Mouse (Mus musculus): ENCODE results near the gene Arhgap11a.
A peak's percentile ranks its signal among the peaks of the same experiment; 100 is the strongest.

Gene Arhgap11a

DNA sequence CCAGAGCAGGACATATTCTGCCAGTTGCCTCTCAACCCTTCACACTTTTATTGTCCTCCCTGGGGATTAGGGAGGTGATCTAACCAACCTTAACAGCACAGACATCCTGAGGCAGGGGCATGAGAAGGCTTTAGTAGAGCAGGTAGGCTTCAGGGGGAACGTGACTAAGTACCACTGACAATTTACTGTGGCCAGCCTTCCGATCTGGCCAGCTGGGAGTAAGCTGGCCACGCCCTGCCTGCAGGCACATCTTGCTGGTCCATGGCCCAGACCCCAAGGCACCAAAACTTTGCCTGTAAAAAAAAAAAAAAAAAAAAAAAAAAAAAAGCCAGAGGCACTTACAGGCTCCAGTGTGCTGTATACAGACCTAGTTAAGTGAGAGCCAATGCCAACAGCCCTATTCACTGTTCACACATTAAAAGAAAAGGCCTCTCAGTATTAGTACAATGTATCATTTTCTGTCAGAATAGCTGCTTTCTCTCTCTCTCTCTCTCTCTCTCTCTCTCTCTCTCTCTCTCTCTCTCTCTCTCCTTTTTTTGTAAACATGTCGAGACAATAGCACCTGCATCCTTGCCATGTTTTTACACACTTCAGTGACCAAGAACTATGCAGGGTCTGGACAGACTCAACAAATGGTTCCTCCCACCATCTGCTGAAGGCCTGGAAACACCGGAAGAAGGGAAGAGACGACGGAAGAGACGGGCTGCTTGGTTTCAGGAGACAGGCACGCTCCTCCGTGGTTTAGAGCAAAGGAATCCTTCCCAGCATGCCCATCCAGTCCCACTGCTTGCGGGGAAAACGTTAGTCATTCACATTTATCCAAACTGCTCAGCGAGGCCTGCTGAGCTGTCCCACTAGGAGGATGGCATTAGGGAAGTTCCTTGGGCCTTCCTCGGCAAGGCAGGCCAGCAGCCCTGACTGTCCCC is 30.5 kb downstream of the Arhgap11a start:
- no peak for DNase-seq

DNA sequence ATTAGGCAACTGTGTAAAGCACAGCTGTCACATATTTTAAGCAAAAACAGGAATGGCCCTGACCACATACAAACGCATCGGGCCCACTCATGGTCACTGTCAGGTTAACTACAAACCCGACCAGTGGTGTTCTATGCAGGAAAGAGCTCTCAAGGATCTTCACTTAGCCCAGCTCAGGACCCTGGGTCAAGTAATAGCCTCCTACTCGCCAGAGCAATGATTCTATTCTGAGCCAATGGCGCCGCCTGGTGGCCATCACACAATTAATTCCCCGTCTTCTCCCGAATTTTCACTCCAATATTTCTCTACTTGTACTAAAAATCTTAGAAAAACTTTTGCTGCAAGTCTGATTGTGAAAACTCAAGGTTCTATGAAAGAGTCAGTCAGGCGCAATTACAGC is 40.8 kb downstream of the Arhgap11a start:
- peak; percentile 75 for DNase-seq

DNA sequence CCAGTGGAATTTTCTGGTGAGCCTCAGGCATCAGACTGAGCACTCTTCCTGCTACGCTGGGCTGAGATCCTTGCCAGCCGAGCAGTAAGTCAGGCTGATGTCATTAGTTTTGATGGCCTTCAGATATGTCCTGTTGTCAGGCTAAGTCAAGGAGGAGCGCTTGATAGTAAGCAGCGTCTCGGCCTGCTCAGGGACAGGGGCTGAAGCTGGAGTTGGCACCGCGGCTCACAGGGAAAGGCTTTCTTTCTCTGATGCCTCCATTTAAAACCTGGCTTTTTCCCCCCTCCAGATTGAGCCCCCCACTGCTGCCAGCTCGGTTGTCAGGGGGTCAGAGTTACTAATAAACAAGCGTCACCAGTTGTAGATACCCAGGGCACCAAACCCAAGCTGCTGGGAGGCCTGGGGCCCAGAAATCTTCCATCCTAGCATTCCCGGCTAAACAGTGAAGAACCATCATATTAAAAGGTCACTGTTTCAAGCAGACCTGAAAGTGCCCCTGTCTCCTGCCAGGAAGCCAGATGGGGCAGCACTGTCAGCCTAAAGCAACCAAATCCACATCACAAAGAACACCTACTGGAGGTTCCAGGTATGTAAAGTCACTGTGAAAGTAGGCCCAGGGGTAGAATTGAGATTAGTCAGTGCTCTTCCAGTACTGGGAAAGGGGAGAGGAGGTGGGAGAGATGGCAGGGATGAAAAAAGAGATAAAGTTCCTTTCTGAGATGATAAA is 41.4 kb downstream of the Arhgap11a start:
- no peak for DNase-seq

DNA sequence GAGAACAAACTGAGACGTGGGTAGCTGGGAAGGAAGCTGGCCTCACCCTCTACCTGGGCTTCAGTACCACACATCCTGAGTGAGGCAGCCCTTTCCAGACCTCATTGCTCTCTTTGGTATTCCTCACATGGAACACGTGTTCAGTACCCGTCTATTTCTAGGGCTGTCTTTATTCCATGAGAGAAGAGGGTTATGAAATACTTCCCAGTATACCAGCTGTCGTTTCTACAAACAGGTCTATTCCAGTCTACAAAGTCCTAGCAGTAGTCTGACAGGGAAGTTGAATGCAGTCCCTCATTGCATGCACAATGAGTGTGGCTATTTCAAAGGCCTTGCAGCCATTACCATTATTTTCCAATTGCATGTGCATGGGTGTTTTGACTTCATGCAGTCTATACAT is 42.7 kb downstream of the Arhgap11a start:
- DNase-seq: no peak

DNA sequence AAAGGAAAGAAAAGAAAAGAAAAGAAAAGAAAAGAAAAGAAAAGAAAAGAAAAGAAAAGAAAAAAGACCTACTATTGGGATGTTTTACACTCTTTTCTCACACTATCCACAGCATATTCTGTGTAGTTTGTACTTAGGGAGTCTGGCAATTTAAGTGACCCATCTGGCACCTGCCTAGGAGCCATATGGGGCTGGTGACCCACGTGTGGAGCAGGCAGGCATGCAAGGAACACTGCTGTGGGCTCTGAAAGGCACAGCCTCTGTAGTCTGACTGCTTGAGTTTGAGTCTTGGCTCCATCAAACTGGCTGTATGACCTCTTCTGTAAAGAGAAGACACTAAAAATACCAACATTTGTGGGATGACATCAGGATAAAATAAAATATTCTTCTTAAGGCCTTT is 44.7 kb downstream of the Arhgap11a start:
- DNase-seq: no peak

DNA sequence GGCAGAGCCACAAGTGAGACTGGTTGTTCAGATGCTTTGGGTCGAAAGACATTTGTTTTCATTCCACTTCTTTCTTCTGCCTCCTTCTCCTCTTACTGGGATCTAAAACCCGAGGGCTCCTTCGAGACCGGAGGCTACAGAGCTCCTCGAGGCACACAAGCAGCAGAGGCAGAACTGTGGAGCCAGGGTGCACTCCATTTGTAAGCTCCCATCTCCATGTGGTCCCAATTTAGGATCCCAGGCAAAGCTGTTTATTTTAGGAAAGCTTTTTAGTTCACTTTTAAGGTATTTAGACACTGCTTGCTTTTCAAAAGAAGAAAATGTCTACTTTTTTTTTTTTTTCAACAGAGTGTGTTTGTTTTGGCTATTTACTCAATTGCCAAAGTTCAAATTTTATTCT is 47.6 kb downstream of the Arhgap11a start:
- no peak for DNase-seq

DNA sequence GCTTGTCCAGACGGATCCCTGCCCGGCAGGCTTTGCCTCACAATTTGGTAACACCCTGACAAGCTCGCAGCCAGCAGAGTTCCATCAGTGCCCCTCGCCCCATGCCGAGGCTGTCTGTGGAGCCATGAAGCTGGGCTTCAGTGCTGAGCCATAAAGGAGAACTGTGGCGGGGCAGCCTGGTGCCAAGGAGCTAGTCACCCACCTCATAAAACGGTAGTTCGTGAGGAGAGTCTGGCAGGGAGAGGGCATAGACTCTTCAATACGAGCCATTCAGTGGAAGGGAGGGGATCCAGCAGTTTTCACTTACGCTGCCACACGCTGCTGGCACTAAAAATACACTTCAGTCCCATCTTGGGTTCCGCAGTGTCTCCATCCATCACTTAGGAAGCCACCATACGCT is 49.9 kb downstream of the Arhgap11a start:
- DNase-seq: no peak

DNA sequence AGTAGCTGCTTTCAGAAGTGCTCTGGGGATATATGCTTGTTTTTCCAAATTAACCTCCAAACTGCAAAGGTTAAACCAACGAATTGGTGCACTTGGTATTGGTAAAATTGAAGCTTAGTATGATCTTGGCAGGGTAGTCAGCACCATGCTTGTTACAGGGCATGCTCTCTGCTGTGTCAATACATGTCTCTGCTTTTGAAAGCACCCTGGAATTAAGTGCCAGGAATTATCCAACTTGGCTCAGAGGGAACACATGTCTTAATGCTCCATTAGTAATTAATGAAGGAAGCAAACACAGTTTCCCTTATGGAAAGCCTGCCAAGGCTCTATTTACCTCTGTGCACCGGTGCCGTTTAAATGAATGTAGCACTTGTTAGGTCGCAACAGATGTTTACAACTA is 53.3 kb downstream of the Arhgap11a start:
- no peak for DNase-seq

DNA sequence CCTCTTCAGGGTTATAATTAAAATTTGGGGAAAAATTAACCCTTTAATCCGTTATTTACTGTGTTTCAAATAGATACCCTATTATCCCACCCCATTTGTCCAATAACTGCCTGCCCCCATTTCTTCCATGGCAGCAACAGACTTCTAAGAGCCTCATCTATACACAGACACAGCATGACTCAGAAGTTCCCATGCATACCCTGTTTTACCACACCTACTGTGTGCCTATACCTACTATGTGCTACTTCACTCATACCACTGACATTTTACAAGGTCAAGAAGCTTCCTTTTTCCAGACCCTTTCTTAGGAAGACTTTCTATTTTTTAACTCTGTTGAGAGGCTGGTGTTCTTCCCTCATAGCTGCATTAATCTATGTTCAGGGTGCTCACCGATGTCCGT is 54.9 kb downstream of the Arhgap11a start:
- DNase-seq: no peak

DNA sequence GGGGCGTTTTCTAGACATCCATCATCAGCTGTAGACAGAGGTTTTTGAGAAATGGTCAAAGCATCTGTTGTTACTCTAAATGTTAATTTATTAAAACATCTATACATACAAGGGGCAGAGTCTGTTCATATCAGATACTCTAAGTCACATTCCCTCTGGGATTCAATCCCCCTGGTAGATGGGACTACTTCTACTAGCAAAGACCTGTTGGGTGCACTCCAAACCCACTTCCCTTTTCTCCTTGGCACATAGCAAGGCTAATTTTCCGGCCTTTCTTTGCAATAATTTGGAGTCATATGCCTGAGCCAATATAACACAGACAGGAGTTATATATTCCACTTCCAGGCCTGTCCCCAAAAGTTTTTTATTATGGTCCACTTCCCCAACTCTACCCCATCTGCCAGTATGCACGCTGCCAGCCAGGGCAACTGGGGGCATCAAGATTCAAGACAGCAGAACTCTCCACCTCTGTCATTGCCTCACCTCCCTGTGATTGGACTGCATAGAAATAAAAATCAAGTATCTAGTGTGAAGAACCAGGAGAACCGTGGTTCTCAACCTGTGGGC is 59.6 kb downstream of the Arhgap11a start:
- no peak for DNase-seq

DNA sequence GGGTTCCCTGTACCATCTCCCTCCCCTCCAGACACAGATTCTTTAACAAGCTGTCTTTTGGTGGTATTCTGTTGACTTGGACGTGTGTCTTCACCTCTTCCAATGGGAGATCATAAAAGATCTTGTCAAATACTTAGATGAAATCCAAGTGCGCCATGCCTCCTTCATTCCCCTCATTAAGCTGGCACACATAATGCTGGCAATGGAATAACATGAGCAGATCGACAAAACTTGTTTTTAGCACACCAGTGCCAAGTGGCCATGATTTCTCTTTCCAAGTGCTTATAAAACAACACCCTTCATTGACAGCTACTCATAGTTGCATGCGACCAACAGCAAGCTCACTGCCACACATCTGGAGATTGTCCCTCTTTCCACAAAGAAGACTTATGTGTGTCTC is 60.6 kb downstream of the Arhgap11a start:
- DNase-seq: no peak

DNA sequence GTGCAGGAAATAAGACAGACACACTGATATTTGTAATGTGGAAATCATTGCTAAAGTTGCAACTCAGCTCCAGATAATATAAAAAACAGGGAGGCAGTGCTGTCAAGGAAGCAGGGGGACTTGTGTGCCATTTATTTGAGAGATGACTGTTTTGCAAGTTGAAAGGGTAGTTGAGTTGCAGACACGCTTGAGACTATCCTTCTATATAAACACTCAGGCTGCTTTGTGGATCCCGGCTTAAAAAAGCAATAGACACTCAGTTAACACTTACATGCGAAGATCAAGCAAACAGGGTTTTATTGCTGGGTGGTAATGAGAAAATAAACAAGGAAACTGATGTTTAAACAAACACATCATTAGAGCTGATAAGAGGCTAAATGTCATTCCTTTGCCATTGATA is 63.6 kb downstream of the Arhgap11a start:
- no peak for DNase-seq

DNA sequence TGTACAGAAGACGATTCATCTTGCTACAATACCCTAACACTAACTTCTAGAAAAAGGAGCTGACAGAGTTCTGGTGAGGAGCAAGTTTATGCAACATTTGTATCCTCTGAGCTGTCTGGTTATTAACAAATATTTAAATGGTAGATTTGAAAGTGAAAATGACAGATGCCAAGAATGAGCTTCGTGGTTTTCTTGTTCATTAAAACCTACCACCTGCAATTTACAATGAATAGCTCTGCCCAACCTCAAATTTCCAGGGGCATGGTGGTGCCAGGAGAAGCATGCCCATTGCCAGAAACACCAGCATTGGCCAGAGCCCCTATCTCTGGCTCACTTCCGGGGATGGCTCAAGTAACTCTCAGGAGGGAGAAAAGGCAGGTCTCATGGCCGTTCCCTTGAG is 66.9 kb downstream of the Arhgap11a start:
- DNase-seq: no peak
